Mouse (Mus musculus) hindbrain, embryonic 15.5 days (tissue): ENCODE data around the gene Ift122. TPM values are rescaled to one million over a fixed set of nuclear protein-coding genes. Genes with fewer than 3 reads are reported as not detected.
A peak's percentile ranks its signal among the peaks of the same experiment; 100 is the strongest.
"Not testable (repeated sequence)": the region's sequence is repeated elsewhere in the genome, so short reads cannot be mapped to it uniquely, and the experiment has no call there.

ENCODE experiments used
- ATAC-seq: fragments of 200-750 bp; cut with Nextera tagmentation; 2 replicates; pipeline ENCODE4 v1.8.0; 2017; ENCODE audit warnings: low read depth, moderate number of reproducible peaks, moderate TSS enrichment; ENCODE audit not compliant: low FRiP score
- H3K27ac ChIP-seq: fragments of 300-500 bp; sonication (generic); replicated peaks from 2 replicates; pipeline ENCODE4 v1.5.1; 2015; ENCODE audit warnings: mild to moderate bottlenecking, inconsistent platforms
- H3K27me3 ChIP-seq: fragments of 300-500 bp; sonication (generic); 2 replicates; pipeline ENCODE4 v1.6.1; 2015; ENCODE audit warnings: control low read depth, inconsistent platforms
- H3K36me3 ChIP-seq: fragments of 300-500 bp; sonication (generic); 2 replicates; pipeline ENCODE4 v1.6.1; 2015; ENCODE audit warnings: control low read depth, inconsistent platforms
- H3K4me1 ChIP-seq: fragments of 300-500 bp; sonication (generic); replicated peaks from 2 replicates; pipeline ENCODE4 v1.6.1; 2015; ENCODE audit warnings: control low read depth, inconsistent platforms
- H3K4me2 ChIP-seq: fragments of 300-500 bp; sonication (generic); 2 replicates; pipeline ENCODE4 v1.6.1; 2015; ENCODE audit warnings: moderate library complexity, mild to moderate bottlenecking, inconsistent platforms
- H3K4me3 ChIP-seq: fragments of 300-500 bp; sonication (generic); 2 replicates; pipeline ENCODE4 v1.5.1; 2015; ENCODE audit warnings: mild to moderate bottlenecking, inconsistent platforms
- H3K9ac ChIP-seq: fragments of 300-500 bp; sonication (generic); 2 replicates; pipeline ENCODE4 v1.6.1; 2015; ENCODE audit warnings: inconsistent platforms
- H3K9me3 ChIP-seq: fragments of 300-500 bp; sonication (generic); 2 replicates; pipeline ENCODE4 v1.6.1; 2016; ENCODE audit warnings: control low read depth, inconsistent platforms
- WGBS: fragments of 180-500 bp; shearing (Covaris S2); methylation state at CpG from one replicate; pipeline ENCODE4 v1.1.7; 2015; 5-methylcytosine and 5-hydroxymethylcytosine counted together
- polyA plus RNA-seq: library from polyadenylated mRNA; unstranded; fragments of >200 nt; fragmentation: Nextera tagmentation; extraction: Ambion mirVana; gene quantifications from 2 replicates; pipeline ENCODE4 v1.2.1, GENCODE M21; 2015

Gene Ift122
- polyA plus RNA-seq, 1 experiment from 2014 or later, result 31.5 TPM

DNA sequence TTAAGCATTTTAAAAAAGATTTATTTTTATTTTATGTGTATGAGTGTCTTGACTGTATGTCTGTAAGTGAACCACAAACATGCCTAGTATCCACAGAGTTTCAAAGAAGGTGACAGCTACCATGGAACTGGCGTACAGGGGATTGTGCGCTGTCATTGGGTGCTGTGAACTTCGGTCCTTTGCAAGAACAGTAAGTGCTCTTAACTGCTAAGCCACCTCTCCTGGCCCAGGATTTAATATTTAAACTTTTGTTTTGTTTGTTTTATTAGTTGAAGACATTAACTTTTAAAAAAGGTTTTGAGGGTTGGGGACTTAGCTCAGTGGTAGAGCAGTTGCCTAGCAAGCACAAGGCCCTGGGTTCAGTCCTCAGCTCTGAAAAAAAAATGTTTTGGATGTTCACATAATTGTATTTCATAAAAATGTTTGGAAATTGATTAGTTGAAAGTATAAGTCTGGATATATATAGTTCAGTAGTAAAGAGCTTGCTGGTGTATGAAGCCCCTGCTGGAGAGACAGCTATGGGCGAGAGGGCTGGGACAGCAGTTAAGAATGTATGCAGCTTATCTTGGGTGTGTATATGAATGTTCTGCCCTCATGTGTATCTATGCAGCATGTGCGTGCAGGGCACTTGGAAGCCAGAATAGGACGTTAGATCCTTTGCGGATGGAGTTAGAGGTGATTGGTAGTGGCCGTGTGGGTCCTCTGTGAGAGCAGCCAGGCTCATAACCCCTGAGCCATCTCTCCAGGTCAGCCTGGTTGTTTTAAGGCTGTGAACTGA is 31.9 kb upstream of the Ift122 start:
- Histone ChIP-seq H3K27me3 (no peaks in the 10 kb centered on the region), H3K4me1 (no peaks in the 10 kb centered on the region), H3K9ac (no peak overlapping the region), H3K4me3 (no peak overlapping the region), H3K4me2 (no peak overlapping the region), H3K27ac (no peak overlapping the region), H3K9me3 (no peaks in the 10 kb centered on the region), H3K36me3 (no peaks in the 10 kb centered on the region)
- WGBS, result 89% methylated on average over 8 of the region's 8 CpGs
- no peak for ATAC-seq

DNA sequence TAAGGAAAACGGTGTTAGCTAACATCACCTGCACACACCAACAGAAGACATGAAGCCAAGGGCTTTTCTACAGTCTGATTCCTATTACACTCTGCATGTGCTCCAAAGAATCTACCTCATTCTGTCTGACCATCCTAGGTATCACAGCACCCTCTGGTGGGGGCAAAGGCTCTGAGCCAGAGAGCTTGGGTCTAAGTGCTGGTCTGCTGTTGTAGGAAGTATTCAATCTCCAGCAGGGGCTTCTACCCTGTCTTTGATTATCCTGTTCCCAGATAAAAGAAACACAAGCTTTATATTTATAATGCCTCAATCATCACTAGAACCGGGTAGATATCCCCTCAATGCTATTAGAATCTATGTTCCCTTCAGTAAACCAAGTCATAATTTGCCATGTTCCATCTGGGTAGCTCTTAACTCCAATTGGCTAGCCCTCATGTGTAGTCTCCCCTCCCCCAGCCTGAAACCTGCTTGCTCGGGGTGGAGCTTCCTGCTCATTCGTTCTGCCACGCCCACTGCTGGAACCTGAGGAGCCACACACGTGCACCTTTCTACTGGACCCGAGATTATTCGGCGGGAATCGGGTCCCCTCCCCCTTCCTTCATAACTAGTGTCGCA is 29.3 kb upstream of the Ift122 start:
- peak; percentile 85 for ATAC-seq
- Histone ChIP-seq H3K4me3 (peak overlapping the region; percentile 13; the same call in 1 of the 2 replicates), H3K4me2 (peak overlapping the region; percentile 43)
- not testable (repeated sequence) for H3K9me3 ChIP-seq, H3K27me3 ChIP-seq, H3K4me1 ChIP-seq, H3K9ac ChIP-seq, H3K36me3 ChIP-seq, H3K27ac ChIP-seq
- WGBS, result 4% methylated on average over 5 of the region's 11 CpGs

- no peak overlapping the region for H3K4me3 ChIP-seq
- no peaks in the 10 kb centered on the region for H3K4me1 ChIP-seq
- no peak overlapping the region for H3K27ac ChIP-seq
- H3K36me3 ChIP-seq, result no peaks in the 10 kb centered on the region
- H3K9ac ChIP-seq, result no peak overlapping the region
- H3K9me3 ChIP-seq, result no peaks in the 10 kb centered on the region
- H3K27me3 ChIP-seq, result no peaks in the 10 kb centered on the region
- ATAC-seq, result no peak
- WGBS, result 84% methylated on average over 6 of the region's 6 CpGs
- H3K4me2 ChIP-seq, result no peak overlapping the region
These were observed 22.3 kb upstream of the Ift122 start for GRCm38 (mm10) chr6:115830779-115831601.

DNA sequence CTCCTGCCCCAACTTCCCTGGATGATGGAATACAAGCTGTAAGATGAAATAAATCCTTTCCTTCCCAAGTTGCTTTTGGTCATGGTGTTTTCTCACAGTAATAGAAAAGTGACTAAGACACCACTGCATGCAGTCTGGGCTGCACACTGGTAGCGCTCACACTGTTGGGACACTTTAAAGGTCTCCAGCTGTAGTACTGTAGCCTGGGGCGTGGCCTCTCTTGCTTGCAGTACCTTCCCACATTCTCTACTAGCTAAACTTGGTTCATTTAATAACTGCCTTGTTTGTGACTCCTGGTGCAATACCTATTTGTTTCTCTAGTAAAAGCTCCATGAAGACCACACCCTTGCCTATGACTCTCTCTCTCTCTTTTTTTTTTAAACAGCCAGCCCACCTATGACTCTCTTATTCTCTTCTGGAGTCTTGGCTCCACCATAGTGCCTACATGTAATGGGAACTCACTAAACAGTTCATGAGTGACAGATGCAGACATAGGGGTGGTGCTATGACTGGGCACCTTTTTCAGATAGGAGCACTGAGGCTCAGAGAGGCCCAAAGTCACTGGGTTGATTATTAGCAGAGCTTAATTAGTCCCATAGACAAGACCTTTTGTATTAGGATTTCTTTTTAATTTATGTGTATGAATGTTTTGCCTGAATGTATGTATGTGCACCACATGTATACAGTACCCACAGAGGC is 21.0 kb upstream of the Ift122 start:
- H3K9ac ChIP-seq, result no peak overlapping the region
- no peaks in the 10 kb centered on the region for H3K36me3 ChIP-seq
- 92% methylated on average over 2 of the region's 2 CpGs for WGBS
- H3K4me2 ChIP-seq, result no peak overlapping the region
- no peak overlapping the region for H3K27ac ChIP-seq
- H3K9me3 ChIP-seq, result no peaks in the 10 kb centered on the region
- H3K27me3 ChIP-seq, result no peaks in the 10 kb centered on the region
- no peak overlapping the region for H3K4me3 ChIP-seq
- no peak for ATAC-seq
- H3K4me1 ChIP-seq, result 0 out of 2 replicates have a peak, but pooled peaks cover under 1% of the 10 kb centered on the region

DNA sequence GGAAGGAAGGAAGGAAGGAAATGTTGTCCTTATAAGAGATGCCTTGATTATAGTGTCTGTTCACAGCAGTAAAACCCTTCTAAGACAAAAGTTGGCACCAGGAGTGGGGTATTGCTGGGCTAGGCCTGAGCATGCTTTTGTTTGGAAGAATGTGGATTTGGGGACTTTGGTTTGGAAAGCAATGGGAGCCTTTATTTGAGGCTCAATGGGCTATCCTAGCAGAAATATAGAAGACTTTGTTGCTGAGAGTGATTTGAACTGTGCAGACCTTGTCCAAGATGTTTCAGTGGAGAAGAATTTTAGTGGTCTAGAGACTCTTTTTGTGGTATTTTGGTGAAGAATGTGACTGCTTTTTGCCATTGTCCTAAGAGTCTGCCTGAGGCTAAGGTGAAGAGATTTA is 19.4 kb upstream of the Ift122 start:
- H3K27me3 ChIP-seq, result no peaks in the 10 kb centered on the region
- no peak overlapping the region for H3K4me2 ChIP-seq
- H3K27ac ChIP-seq, result no peak overlapping the region
- no peak overlapping the region for H3K9ac ChIP-seq
- no peaks in the 10 kb centered on the region for H3K36me3 ChIP-seq
- ATAC-seq, result no peak
- no peak overlapping the region for H3K4me3 ChIP-seq
- H3K9me3 ChIP-seq, result no peaks in the 10 kb centered on the region
- H3K4me1 ChIP-seq, result peaks cover 12% of the 10 kb centered on the region

GRCm38 (mm10) chr6:115838161-115838597 is 15.1 kb upstream of the Ift122 start, which contains the start of gene Efcab12:
TSS of gene Efcab12 (minus strand) at chr6:115838412.
- Histone ChIP-seq H3K9me3 (no peaks in the 10 kb centered on the region), H3K27ac (peak within 1 kb of the TSS; percentile 23; the same call in 1 of the 2 replicates), H3K9ac (peak within 1 kb of the TSS; percentile 15; the same call in 1 of the 2 replicates), H3K4me2 (peak within 1 kb of the TSS; percentile 65), H3K27me3 (no peaks in the 10 kb centered on the region), H3K4me1 (peaks cover 13% of the 10 kb centered on the region), H3K4me3 (peak within 1 kb of the TSS; percentile 36), H3K36me3 (peaks cover 2% of the 10 kb centered on the region; the same call in 1 of the 2 replicates)
- 2% methylated on average over 19 of the region's 19 CpGs for WGBS
- ATAC-seq, result peak; percentile 95

GRCm38 (mm10) chr6:115838745-115839144 is 14.5 kb upstream of the Ift122 start:
- Histone ChIP-seq H3K36me3 (peaks cover 7% of the 10 kb centered on the region), H3K4me3 (peak overlapping the region; percentile 36), H3K4me1 (peaks cover 13% of the 10 kb centered on the region), H3K9ac (no peak overlapping the region), H3K4me2 (peak overlapping the region; percentile 65), H3K27ac (no peak overlapping the region), H3K27me3 (no peaks in the 10 kb centered on the region), H3K9me3 (no peaks in the 10 kb centered on the region)
- ATAC-seq, result peak; percentile 37; the same call in 1 of the 2 replicates
- WGBS, result 69% methylated on average over 5 of the region's 5 CpGs

- Histone ChIP-seq H3K36me3 (peaks cover 13% of the 10 kb centered on the region), H3K4me3 (no peak overlapping the region), H3K9ac (no peak overlapping the region), H3K27me3 (no peaks in the 10 kb centered on the region), H3K9me3 (no peaks in the 10 kb centered on the region), H3K4me2 (no peak overlapping the region), H3K4me1 (no peaks in the 10 kb centered on the region), H3K27ac (no peak overlapping the region)
- no peak for ATAC-seq
- WGBS, result 93% methylated on average over 4 of the region's 4 CpGs
These were observed 8.3 kb upstream of the Ift122 start for GRCm38 (mm10) chr6:115845006-115845405.

GRCm38 (mm10) chr6:115846640-115847411 is 6.4 kb upstream of the Ift122 start:
- WGBS, result 39% methylated on average over 8 of the region's 8 CpGs
- ATAC-seq, result no peak
- H3K36me3 ChIP-seq, result peaks cover 13% of the 10 kb centered on the region

GRCm38 (mm10) chr6:115848598-115849304 is 4.5 kb upstream of the Ift122 start:
- H3K27ac ChIP-seq, result no peak overlapping the region
- no peaks in the 10 kb centered on the region for H3K27me3 ChIP-seq
- H3K4me3 ChIP-seq, result no peak overlapping the region
- no peak overlapping the region for H3K4me2 ChIP-seq
- H3K9me3 ChIP-seq, result no peaks in the 10 kb centered on the region
- peaks cover 5% of the 10 kb centered on the region for H3K36me3 ChIP-seq
- no peak overlapping the region for H3K9ac ChIP-seq
- H3K4me1 ChIP-seq, result peaks cover 14% of the 10 kb centered on the region
- WGBS, result 90% methylated on average over 10 of the region's 10 CpGs
- ATAC-seq, result no peak

More at GRCm38 (mm10) chr6:115846640-115847411, 6.4 kb upstream of the Ift122 start:
- Histone ChIP-seq H3K9ac (no peak overlapping the region), H3K27me3 (no peaks in the 10 kb centered on the region), H3K9me3 (no peaks in the 10 kb centered on the region), H3K4me2 (no peak overlapping the region), H3K4me3 (no peak overlapping the region), H3K27ac (0 out of 2 replicates have a peak overlapping the region, but pooled peaks have one; percentile 3), H3K4me1 (peaks cover 2% of the 10 kb centered on the region; the same call in 1 of the 2 replicates)
